Mouse (Mus musculus) left cerebral cortex, postnatal 10 days (tissue): ENCODE results near the gene Acads. TPM values are rescaled to one million over a fixed set of nuclear protein-coding genes. Genes with fewer than 3 reads are reported as not detected.
"Not testable (repeated sequence)": the region's sequence is repeated elsewhere in the genome, so short reads cannot be mapped to it uniquely, and the experiment has no call there.

Source experiments
- DNase-seq, 2 experiments: peaks; one replicate each; pipeline ENCODE4 v3.0.0; 2021 to 2022; ENCODE audit warnings: low spot score in 2 of 2, mixed read lengths in 1 of 2; ENCODE audit errors: extremely low spot score in 1 of 2
- intact Hi-C: fragments of 180-260 bp; cut with DNase I; formaldehyde crosslinking; loops from one replicate; pipeline ENCODE4 v1.15.1; 2025
- total RNA-seq, 2 experiments: library from RNA; stranded (reverse); gene quantifications; 2 replicates each; pipeline ENCODE4 v1.2.3; 2021

Acads gene
- total RNA-seq, 2 experiments from 2014 or later = 4.9 to 5.8 TPM

GRCm38 (mm10) chr5:115152132-115152956 lies 33.2 kb upstream of the Acads start:
- intact Hi-C loops = no loop called here
- no peak for DNase-seq

GRCm38 (mm10) chr5:115151457-115151856 lies 32.3 kb upstream of the Acads start:
- intact Hi-C loops = no loop called here
- no peak for DNase-seq

- no peak for DNase-seq
- intact Hi-C loops = no loop called here
Observed at GRCm38 (mm10) chr5:115150991-115151390, 31.8 kb upstream of the Acads start.

GRCm38 (mm10) chr5:115149675-115150459 lies 30.7 kb upstream of the Acads start:
- intact Hi-C loops = no loop called here
- no peak for DNase-seq

DNA sequence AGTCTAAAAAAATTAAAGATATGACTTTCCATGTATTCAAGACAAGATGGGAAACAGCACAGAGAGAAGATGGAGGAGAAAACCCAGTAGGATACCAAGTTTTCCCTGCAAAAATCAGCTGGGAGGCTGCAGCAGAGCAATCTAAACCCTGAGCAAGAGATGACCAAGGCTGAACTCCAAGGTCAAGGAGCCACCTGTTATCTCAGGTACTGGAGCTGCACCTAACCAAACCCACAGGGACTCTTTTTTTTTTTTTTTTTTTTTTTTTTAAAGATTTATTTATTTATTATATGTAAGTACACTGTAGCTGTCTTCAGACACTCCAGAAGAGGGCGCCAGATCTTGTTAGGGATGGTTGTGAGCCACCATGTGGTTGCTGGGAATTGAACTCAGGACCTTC lies 29.7 kb upstream of the Acads start:
- DNase-seq, intact Hi-C loops: not testable (repeated sequence)

DNA sequence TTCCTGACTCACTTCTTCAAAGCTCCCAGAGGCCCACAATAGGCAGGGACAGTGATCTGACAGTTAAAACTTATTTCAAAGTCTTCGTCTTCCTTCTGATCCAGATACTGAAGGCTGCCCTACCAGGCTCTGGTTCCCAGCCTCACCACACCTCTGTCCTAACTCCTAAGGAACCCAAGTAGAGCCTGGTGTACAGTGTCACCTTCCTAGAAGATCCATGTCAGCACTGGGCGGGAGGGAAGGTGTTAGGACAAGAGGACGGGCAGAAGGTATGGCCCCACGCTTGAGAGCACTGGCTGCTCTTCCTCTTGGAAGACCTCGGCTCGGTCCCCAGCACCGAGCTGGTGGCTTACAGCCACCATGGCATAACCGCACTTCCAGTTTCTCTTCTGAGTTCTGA lies 29.2 kb upstream of the Acads start:
- no peak for DNase-seq
- intact Hi-C loops = no loop called here

DNA sequence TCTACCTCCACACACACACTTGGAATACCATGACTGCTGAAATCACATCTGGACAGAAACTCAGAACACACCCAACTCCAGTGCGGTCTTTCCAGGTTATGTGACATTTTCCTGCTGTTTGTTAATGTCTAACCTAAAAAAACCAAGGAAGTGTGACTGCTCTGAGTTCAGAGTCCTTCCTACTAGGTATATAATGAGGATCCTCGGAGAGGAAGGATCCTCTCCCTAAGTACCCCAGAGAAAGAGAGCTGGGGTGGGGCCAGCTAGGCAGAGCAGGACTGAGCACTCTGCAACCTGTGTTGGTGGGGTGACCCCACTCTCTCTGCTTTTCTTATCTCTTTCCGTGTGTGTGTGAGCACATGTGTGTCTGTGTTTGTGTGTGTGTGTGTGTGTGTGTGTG lies 28.2 kb upstream of the Acads start:
- no peak for DNase-seq
- intact Hi-C loops = no loop called here

DNA sequence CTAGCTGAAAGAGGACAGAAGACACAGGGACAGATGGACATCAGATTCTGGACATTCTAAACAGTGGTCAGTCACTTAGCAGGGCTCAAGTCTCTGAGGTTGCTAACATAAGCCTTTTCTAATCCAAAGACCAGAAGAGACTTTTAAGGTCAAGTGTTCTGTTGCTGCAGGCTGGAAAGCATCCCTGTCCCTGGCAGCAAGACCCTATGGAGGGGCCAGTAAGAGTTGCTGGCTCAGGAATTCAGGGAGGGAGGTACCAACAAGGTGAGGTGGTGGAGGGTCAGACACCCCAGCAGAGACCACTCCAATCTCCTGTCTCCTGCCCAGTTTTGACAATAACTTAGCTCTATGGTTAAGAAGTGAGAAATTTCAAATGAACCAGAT lies 27.6 kb upstream of the Acads start:
- no peak for DNase-seq
- intact Hi-C loops = no loop called here

DNA sequence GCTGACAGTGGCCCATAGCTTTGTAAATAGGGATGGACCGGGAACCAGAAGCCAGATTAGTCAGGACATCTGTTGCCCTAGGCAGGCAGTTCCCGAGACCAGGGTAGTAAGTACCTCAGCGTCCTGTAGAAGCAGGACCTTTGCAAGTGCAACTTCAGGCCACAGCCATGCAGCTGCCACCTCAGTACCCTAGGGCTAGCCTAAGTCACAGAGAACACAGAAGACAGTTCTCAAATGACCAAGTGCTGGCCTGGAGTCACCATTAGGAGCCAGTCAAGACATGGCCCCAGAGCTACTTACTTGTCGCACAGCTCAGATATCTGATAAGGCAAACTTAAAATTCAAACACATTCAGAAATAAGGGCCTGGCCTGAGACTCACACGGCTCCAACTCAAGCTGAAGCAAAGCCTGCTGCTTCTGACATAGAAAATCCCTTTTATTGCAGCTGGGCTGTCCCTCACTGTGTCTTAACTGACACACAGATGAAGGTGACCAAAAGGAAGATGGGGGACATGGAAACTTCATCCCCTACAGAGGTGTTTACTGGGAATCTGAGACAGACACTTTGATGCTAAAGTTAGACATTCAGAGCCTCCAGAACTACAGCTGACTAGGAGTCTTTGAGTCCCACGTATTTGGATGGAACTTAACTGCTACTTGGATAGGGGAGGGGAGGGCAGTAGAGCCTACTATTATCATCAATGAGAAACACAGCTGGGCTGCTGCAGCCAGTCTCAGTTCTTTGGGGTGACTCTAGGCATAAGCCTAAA lies 27.0 kb upstream of the Acads start:
- DNase-seq = no peak
- intact Hi-C loops = no loop called here

GRCm38 (mm10) chr5:115145253-115145968 lies 26.3 kb upstream of the Acads start:
- intact Hi-C loops = no loop called here
- no peak for DNase-seq

GRCm38 (mm10) chr5:115144471-115144870 lies 25.3 kb upstream of the Acads start:
- intact Hi-C loops = no loop called here
- no peak for DNase-seq

DNA sequence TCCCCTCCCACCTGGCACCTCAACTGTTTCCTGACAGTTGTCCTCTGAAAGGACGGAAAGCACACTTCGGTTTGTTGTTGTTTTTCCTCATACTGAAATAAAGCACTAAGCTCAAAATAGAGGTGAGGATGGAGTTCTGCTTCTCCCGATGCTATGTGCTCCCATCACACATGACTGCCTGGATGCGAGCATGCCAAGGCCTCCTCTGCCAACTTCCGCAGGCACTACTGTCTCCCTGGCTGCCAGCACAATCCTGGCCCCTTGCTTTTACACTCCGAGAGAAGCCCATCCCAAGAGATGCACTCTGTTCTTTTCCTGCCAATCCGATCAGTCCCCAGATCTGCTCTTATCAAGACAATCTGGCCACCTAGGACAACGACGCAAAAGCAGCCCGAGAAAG lies 24.4 kb upstream of the Acads start:
- no peak for DNase-seq
- intact Hi-C loops = no loop called here

DNA sequence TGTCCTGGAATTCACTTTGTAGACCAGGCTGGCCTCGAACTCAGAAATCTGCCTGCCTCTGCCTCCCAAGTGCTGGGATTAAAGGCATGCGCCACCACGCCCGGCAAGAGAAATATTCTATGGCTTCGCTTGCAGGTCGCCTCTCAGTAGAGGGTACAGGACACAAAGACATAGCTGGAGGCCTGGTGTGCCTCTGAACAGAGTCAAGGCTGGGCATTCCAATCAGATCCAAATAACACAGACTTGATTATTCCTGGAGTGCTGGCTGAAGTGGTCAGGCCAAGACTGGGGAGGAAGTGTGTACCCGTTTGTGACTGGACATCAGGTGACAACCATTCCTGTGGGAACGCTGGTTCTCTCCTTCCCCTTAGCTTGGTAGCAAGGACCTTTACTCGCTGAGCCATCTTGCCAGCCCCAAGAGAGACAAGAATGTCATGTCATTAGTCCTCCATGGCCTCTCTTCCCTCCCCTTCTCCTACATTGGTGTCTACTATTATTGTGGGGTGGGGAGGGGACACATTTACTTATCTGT lies 23.1 kb upstream of the Acads start:
- DNase-seq = no peak
- intact Hi-C loops = no loop called here

GRCm38 (mm10) chr5:115140726-115141125 lies 21.6 kb upstream of the Acads start:
- no peak for DNase-seq
- intact Hi-C loops = no loop called here

- intact Hi-C loops = no loop called here
- no peak for DNase-seq
Observed at GRCm38 (mm10) chr5:115139124-115139523, 20.0 kb upstream of the Acads start.

GRCm38 (mm10) chr5:115134234-115135165 lies 15.4 kb upstream of the Acads start, which contains the start of gene Unc119b:
Unc119b (minus strand) TSS chr5:115134975.
- intact Hi-C loops = no loop called here

DNA sequence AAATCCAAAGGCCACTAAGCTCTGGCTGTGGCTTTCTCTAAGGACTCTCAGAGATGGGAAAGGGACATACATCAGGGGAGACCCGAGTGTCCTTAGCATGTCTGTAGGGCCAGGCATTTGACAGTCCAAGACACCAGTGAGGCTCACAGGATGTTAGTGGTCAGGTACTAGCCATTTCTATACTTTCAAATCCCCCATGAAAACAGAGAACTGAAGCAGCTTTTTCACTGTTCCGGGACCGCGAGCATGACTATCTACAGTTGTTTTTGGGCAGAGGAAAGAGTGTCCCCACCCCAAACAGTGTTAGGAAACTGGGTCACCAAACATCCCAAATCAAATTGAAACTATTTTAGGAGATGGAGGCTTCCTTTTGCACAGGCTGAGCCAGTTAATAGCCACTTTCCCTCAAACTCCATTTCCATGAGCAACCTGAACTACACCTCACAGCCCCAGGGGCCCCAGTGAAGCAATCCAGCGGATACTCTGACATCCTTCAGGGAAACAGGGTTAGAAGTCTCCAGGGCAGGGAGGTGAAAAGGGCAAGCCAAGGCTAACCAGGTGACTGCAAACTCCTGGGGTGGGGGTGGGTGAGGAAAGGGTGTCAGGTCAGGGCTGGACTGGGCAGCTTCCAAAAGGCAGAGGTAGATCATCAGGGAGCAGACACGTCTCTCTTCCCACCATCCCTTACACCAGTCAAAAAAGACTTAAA lies 14.4 kb upstream of the Acads start:
- intact Hi-C loops = no loop called here
- no peak for DNase-seq

More at GRCm38 (mm10) chr5:115134234-115135165, 15.4 kb upstream of the Acads start, which contains the start of gene Unc119b:
- DNase-seq = peak; percentile 73 to 91
